Mouse (Mus musculus) thymus, postnatal 10 days (tissue): ENCODE measurements around the gene Tnpo3.

Experiments used
- DNase-seq, 2 experiments: peaks; one replicate each; pipeline ENCODE4 v3.0.0; 2021; ENCODE audit warnings: low spot score in 2 of 2

The Tnpo3 gene

DNA sequence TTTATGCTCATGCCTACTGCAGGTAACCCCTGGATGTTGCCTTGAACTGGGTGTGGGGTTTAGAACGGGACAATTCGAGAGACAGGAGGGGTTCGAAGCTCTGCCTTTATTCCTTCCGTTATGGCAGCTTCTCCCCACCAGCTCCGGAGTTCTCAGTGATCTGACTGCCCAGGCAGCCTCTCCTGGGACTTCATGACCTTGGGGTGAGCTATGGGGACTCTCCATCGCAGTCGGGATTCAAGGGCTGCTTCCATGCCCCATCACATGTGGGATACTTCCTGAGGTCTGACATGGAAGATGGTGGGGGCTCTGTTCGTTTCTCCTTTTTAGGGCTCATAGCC lies 81.6 kb downstream of the Tnpo3 start:
- no peak for DNase-seq

DNA sequence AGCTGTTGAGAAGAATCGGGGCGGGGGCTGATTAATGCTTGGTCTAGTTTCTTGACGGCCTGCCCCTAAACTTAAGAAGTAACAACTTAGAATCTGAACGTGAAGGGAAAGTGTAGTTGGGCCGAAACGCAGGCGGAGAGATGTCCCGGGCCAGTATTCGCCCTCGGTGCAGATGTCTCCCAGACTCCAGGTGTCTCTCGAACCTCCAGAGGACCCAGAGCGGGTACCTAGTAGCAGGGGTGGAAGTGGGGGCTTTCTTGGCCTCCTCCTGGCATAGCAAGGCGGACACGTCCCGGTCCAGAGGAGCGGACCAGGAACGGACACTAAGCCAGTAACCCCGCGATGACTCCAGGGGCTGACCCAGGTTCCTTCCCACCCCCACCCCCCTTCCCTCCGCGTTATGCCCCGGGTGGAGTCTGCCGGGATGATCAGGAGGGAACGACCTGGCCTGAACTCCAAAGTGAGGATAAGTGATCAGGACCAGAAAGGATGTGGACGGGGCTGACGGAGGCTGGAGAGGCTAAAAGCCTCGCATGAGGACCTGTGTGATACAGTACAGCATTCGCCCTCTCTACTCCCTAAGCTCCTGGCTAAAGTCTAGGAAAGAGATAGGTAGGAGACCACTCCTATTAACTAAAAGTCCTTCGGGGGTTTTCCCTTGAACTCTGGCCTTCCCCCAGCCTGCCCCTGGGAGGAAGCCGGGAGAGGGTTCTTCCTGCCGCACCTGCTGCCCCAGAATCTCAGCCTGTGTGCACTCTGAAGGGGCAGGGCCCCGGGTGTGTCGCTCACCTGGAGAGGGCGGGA lies 82.1 kb downstream of the Tnpo3 start:
- no peak for DNase-seq

DNA sequence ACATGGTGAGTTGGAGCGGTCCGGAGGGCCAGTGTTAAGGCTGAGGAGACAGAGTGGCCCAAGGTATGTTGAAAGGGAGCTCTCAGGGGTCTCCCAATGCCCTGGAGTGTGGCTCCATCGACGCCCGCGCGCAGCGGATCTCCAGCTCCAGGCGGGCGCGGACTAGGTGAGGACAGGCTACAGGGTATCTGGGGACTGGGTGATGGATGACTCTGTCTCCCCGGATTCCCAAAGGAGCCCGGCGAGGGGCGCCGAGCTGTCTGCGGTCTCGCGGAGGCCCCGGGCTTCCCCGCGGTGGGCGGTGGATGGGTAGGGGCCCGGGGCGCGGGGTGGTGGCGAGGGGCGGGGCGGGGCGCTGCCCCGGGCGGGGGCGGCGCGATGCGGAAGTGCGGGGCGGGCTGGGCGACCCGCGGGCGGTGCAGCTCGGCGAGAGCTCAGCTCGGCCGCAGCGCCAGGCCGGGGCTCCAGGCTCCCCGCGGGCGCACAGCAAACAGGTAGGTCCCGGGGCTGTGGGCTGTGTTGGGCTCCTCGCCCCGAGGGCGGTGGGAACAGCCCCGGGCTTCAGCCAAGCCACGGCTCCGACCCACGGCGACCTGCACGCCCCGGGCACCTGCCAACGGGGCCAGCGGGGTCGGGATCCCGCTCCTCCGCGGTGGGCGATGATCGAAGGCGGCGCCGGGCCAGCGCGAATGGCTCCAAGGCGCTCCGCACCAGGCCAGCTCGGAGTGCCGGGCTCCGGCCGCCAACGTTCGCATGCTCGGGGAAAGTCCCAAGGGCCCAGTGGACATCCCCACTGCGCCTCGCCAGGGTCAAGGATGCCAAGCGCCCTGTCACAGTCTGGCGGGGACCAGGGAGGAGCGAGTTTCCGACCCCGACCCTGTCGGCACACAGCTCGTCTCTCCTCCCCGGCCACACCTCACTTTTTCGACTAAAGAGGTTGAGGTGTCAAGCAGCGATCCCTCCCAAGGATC lies 83.1 kb downstream of the Tnpo3 start, which contains the start of gene Irf5:
TSS of gene Irf5 (plus strand) at position 345 of the 971 bp plus-strand sequence.
- DNase-seq: peak in 1 of 2 experiments; percentile 37

DNA sequence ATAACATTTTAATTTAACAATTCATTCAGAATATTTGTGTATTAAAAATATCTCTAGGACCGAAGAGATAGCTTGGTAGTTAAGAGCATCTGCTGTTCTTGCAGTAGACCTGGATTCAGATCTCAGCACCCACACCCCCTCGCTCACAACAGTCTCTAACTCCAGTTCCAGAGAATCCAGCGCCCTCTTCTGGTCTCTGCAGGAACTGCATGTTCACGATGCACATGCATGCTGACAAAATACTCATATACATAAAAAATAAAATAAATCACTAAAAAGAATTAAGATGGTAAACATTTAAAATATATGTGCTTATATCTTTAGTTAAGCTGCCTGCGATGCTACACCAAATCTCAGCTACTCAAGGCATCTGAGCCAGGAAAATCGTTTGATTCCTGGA lies 84.4 kb downstream of the Tnpo3 start:
- peak in 1 of 2 experiments; percentile 33 for DNase-seq

DNA sequence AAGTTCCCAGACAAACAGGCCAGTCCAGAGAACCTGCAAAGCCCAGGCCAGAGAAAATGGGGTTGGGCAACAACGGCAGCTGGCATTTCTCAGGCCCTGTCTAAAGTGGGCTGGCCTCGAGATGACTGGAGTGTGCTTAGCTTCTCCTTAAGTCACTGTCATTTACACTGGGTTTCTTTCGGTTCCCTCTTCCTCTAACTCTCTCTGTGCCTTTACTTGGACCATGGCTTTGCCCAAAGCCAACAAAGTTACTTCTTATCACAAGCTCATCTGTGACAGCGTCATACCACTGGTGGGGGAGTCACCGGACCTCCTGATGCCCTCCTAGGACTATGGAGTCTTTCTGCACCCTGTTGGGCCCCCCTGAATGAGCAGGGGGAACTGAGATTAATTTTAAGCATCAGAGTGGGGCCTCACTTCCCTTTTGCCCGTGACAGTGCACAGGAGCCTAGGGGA lies 85.6 kb downstream of the Tnpo3 start:
- no peak for DNase-seq

DNA sequence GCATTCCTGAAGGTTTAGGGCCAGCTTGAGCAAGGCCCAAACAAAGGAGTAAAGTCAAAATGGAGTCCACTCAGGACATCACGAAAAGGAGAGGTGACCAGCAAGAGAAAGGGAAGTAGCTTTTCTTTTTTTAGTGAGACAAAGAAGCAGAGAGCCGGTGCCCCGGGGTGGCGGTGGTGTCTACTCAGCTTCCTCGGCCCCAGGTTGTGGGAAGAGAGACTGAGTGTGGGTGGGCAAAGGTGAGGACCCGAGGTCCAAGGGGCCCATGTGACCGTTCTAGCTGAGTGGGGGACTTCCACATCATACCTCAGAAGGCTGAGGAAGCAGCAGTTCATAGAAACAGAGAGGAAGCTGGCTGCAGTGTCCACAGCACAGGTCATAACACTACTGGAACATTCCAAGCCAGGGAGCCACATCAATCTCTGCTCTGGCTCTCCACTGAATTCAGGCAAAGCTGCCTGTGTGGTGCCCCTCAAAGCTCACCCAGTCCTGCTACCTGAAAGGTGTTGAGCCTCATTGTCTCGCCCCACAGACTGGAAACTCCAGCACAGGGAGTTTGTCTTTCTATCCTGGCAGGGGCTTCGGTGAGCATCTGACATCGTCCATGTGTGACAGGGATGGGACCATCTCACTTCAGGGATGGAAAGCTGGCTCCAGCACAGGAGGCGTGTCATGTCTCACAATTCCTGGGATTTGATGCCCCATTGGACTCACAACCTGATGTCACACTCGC lies 86.2 kb downstream of the Tnpo3 start:
- no peak for DNase-seq

DNA sequence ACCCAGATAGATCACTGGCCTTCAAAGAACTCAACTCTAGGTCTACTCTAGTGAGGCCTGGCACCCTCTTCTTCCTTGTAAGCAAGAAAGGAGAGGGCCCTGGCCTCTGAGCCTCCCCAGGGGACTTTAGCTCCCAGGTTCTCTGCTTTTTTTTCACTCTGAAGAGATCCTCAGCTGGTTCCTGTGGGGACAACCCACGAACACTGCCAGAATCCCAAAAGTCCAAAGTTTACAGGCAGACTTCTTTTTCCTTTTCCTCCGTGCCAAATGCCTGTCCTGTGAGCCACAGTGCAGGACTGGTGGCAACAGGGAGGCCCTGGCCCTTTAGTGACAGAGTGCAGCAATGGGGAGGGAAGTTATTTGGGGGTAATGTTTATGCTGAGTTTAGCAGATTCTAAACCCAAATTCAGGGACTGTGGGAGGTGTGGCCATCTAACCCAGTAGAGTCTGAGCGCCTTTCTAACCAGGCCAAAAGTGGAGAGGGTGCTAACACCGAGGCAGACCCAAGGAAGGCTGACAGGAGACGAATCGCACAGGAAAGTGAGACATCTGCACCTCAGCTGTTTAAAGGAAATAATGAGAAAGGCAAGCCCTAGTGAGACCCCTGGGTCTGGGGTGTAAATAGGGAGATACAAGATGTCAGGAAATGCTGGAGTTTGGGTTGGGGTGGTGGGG lies 86.9 kb downstream of the Tnpo3 start:
- no peak for DNase-seq

DNA sequence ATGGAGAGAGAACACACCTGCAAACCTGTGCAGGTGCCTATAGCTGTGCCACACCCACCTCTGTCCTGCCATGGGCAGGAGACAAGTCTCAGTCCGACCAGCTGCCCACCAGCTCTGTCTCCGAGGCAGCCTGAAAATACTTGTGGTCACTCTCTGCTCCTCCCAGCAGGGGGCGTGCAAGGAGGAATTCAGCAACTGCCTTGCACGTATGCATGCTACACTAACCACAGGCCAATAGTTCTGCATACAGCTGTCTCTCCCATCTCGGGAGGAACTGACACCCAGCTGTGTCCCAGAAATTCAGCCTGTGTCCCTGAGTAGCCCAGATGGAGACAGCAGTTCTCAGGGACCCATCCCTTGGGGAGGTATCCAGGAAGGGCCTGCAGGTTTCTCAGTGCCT lies 92.5 kb downstream of the Tnpo3 start:
- peak; percentile 46 to 76 for DNase-seq

DNA sequence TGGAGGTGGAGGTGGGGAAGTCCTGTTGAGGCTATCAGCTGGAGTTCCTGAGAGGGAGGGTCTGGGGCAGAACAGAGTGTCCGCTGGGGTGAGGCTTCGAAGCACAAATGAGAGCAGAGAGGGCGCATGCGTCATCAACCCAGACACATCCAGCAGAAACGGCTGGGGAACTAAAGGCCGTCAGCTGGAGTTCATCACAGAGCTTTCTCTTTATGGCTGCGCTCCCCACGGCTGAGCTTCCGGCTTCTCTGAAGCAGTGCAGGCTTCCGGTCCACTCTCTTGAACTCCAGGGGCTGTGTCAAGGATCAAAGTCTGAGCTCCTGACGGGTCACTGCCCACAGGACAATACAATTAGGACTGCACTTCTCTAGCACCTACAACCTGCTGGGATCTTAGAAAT lies 96.4 kb downstream of the Tnpo3 start:
- DNase-seq: peak in 1 of 2 experiments; percentile 13

DNA sequence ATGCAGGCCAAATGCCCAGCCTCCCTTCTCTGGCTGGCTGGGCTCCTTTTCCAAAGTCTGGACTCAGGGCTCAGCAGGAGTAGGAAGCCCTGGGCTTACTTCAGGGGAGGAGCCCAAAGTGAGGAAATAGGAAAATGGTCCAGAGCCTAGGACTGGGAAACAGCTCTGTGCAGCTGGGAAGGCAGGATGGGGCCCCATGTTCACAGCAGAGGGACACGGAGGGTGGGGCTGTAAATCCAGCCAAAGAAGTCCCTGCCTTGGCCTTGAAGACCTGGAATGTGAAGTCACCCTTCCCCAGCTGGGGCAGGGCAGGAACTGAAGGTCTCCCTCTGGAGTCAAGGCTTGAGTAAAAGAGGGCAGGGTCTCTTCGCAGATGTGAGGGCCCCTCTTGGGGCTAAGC lies 100.6 kb downstream of the Tnpo3 start:
- DNase-seq: no peak

DNA sequence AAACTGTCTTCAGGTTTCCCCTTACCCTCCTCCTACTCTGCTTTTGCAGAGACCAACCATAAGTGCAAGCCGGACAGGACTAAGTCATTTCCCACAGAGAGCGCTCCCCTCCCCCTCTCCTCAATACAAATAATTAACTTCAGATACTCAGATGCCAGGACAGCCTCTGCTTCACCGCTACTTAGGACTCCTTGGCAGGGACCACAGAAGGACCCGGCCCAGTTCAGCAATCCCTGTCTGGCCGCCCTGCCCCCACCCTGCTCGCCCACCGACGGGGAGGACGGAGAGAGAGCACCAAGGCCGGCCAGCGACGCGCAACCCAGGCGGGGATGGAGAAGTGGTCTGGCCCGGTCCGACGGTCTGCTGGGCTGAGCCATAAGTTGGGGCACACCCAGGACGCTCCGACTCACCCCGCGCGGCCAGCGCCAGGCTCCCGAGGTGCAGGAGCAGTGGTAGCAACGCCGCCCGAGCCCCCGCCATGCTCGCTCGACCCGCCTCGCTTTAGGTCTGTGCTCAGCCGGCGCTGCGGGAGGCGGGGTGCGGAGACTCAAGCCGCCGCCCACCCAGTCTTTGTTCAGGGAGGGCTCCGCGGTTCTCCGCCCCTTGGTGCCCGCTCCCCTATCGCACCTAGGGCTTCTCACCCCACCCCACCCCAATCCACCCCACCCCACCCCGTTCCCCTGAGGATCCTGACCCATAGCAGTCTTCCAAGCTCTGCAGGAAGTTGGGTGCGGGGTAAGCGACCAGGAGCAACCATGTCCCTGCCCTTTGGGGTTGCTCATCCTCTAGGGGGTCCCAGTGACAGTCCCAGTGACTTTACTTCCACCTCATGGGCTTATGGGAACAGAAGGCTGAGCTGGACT lies 102.0 kb downstream of the Tnpo3 start, which contains the start of gene Kcp:
TSS of gene Kcp (minus strand) at position 506 of the 863 bp plus-strand sequence.
- no peak for DNase-seq

DNA sequence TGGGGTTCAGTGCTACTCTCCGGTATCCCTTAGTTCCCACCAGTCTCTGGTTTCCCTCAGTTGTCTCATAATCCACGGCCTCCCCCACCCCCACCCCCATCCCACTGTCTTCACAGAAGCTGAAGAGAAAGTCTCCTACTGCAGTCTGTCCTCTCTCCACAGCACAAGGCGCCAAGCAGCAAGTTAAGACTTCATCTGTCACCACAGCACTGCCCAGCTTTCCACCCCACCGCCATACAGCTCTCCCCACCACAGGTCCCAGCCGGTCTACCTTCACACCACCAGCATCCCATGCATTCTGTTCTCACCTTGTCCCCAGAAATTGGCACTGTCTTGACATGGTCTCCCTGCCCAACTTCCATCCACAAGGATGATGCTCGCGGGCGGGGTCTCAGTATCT lies 102.9 kb downstream of the Tnpo3 start:
- DNase-seq: no peak

DNA sequence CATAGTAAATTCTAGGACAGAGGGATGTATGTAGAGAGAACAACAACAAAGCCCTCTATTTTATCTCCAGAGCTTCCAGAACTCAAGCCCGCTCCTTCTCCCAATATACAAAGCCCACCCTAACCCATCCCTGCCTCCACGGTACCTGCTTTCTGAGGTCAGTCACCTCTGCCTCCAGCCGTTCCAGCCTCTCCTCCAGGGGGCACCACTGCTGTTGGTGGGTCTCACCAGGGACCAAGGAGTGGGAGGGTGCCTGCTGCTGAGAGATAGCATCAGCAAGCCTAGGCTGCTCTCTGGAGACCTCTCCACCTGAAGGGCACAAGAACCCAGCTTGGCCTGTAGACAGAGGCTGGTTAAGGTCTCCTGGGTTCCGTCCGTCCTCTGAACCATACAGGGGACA lies 104.2 kb downstream of the Tnpo3 start:
- DNase-seq: no peak

DNA sequence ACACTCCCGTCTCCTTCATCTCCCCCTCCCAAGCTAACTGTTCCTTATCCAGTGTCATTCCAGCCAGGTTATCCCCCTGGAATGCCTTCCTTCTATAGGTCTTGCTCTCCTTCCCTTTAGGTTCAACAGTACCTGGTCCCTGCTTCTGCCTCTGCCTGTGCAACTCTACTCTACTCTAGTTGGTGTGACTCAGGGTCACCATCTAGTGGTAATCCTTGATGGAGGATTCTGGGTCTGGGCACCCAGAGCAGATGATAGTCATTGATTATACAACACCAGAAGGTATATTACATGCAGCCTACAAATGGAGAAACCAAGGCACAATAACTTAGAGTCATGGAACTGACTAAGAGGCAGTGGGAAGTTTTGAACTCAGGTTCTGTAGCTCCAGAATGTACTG lies 108.1 kb downstream of the Tnpo3 start:
- DNase-seq: no peak

DNA sequence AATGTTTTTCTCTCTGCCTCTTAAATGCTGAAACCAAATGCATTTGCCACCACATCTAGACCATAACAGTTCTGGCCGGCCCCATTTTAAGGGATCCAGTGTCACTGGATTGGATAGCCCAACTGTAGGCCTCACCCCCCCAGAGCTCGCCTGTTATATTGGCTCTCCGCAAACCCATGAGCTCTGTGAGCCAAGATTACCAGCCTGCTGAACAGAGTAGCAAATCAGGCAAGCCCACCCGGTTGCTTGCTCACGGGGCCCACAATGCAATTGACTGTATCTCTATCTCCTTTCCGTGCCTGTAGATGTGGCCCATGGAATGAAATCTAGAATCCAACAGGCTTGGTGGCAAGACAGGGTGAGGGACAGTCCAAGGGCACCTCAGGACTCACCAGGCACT lies 108.9 kb downstream of the Tnpo3 start:
- no peak for DNase-seq

DNA sequence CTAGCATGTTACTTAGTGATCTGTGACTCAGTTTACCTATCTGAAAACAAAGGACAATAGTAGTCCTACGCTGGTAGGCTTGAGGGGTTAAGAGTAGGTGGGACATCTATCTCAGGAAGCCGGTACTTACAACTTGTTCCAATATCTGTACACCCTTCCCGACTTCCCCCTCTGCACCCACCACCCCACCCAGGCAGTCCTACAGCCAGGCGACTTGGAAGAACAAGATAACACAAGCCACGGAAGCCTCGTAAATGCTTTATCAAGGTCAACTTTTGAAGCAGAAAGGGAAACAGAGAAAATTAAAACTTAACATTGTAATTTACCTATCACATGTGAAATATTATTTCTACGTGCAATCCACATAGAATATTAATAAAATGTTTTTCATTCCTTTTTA lies 109.5 kb downstream of the Tnpo3 start:
- no peak for DNase-seq

DNA sequence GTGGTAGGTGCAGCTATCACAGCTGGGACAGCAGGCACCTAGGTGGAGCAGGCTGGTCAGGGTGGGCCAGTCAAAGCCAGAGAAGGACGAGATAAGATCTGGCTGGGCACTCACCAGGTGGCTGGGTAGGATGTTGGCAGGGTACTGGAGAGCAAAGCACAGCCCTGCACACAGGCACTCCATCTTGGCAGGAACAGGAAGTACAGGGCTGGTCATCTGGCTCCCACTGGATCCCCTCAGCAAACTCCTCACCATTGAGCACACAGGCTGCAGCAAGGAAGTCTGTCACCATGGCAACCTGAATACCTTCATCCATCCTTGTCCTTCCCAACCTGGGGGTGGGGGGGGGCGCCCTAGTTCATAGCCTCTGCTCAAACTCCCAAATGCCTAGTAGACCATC lies 111.9 kb downstream of the Tnpo3 start:
- DNase-seq: no peak

DNA sequence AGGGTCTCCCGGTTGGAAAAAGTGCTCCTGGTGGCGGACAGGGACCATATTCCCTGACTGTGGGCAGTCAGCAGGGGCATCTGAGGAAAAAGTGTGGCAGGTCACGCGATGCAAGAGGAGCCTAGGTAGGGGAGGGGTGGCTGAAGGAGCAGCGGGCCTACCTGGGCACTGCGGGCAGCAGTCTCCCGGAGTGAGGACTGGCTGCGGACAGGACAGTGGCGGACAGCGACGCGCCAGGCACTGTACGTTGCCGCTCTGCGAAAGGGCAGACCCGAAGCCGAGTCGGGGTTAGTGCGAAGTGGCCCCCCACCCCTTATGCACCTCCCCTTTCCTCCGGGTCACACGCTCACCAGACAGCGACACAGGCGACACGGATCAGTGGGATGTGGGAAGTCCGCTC lies 113.4 kb downstream of the Tnpo3 start:
- no peak for DNase-seq

DNA sequence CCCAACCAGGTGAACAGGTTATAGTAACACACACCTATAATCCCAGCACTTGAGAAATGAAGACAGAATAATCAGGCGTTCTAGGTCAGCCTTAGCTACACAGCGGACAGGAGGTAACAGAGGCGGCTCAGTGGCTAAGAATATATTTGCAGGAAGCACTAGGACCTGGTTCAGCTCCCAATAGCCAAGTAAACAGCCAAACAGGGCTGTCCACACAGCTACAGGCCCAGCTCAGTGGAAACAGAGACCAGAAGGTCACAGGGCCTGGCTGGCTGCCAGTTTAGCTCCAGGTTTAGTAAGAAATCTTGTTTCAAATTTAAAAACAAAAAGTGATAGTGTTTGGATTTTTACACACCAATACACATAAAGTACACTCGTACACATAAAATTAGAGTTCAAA lies 115.6 kb downstream of the Tnpo3 start:
- no peak for DNase-seq
